Mouse (Mus musculus) myocyte (in vitro differentiated cells): Measurements from ENCODE around the gene Cenpf. TPM values are rescaled to one million over a fixed set of nuclear protein-coding genes. Genes with fewer than 3 reads are reported as not detected.

ENCODE experiments used
- H3K27me3 ChIP-seq: one replicate; pipeline ENCODE4 v1.6.1; 2011; ENCODE audit not compliant: control insufficient read depth, insufficient read depth, insufficient read length
- H3K36me3 ChIP-seq: one replicate; pipeline ENCODE4 v1.6.1; 2011; ENCODE audit not compliant: control insufficient read depth, insufficient read depth
- H3K4me2 ChIP-seq: one replicate; pipeline ENCODE4 v1.6.1; 2011; ENCODE audit warnings: low read depth, control low read depth
- H3K4me3 ChIP-seq: one replicate; pipeline ENCODE4 v1.5.1; 2011; ENCODE audit warnings: mild to moderate bottlenecking, control low read depth, moderate library complexity
- H3K79me2 ChIP-seq: one replicate; pipeline ENCODE4 v1.6.1; 2011; ENCODE audit not compliant: control insufficient read depth, insufficient read depth
- H3ac ChIP-seq: one replicate; pipeline ENCODE4 v1.6.1; 2011; ENCODE audit not compliant: control insufficient read depth, insufficient read length
- CEBPB ChIP-seq: IDR thresholded peaks from 2 replicates; pipeline ENCODE4 v1.6.1; 2011; ENCODE audit warnings: mild to moderate bottlenecking, moderate library complexity; ENCODE audit not compliant: poor library complexity, insufficient read depth, severe bottlenecking
- E2F4 ChIP-seq: IDR thresholded peaks from one replicate; pipeline ENCODE4 v1.6.1; 2011; ENCODE audit warnings: mild to moderate bottlenecking, control low read depth, moderate library complexity; ENCODE audit not compliant: insufficient read depth
- MAX ChIP-seq: IDR thresholded peaks from one replicate; pipeline ENCODE4 v1.6.1; 2011; ENCODE audit warnings: low read depth, mild to moderate bottlenecking, control low read depth
- MYOD1 ChIP-seq, 3 experiments: IDR thresholded peaks; one replicate each; pipeline ENCODE4 v1.6.1; 2011; ENCODE audit warnings: control low read depth in 2 of 3, low read depth in 2 of 3, mild to moderate bottlenecking in 2 of 3, moderate library complexity in 1 of 3; ENCODE audit not compliant: insufficient read length in 2 of 3, control insufficient read depth in 1 of 3
- MYOG ChIP-seq, 3 experiments: IDR thresholded peaks; one replicate each; pipeline ENCODE4 v1.6.1; 2011; ENCODE audit warnings: control low read depth in 2 of 3, low read depth in 2 of 3, mild to moderate bottlenecking in 2 of 3; ENCODE audit not compliant: insufficient read length in 2 of 3, control insufficient read depth in 1 of 3, insufficient read depth in 1 of 3
- POLR2A ChIP-seq: IDR thresholded peaks from one replicate; pipeline ENCODE4 v1.6.1; 2011; ENCODE audit warnings: low read depth, mild to moderate bottlenecking, control low read depth, moderate library complexity; ENCODE audit not compliant: insufficient read length
- POLR2AphosphoS2 ChIP-seq: IDR thresholded peaks from one replicate; pipeline ENCODE4 v1.6.1; 2011; ENCODE audit warnings: low read depth, control low read depth; ENCODE audit not compliant: insufficient read length
- REST ChIP-seq: IDR thresholded peaks from one replicate; pipeline ENCODE4 v1.6.1; 2011; ENCODE audit warnings: mild to moderate bottlenecking, control low read depth, moderate library complexity; ENCODE audit not compliant: insufficient read depth, insufficient read length
- SRF ChIP-seq: IDR thresholded peaks from one replicate; pipeline ENCODE4 v1.6.1; 2011; ENCODE audit warnings: low read depth; ENCODE audit not compliant: control insufficient read depth, insufficient read length
- TCF12 ChIP-seq: IDR thresholded peaks from one replicate; pipeline ENCODE4 v1.6.1; 2011; ENCODE audit warnings: mild to moderate bottlenecking, control low read depth; ENCODE audit not compliant: poor library complexity, insufficient read depth, severe bottlenecking
- TCF3 ChIP-seq: IDR thresholded peaks from one replicate; pipeline ENCODE4 v1.6.1; 2011; ENCODE audit warnings: low read depth, control low read depth; ENCODE audit not compliant: insufficient read length
- USF1 ChIP-seq: IDR thresholded peaks from one replicate; pipeline ENCODE4 v1.6.1; 2011; ENCODE audit warnings: low read depth, mild to moderate bottlenecking, control low read depth, moderate library complexity
- polyA plus RNA-seq: library from polyadenylated mRNA; unstranded; fragments of >200 nt; fragmentation: generic; extraction: Trizol; gene quantifications from one replicate; pipeline ENCODE4 v1.2.1, GENCODE M21; 2012; ENCODE audit warnings: missing spikeins

The Cenpf gene
- polyA plus RNA-seq, 1 experiment: 2.2 TPM

GRCm38 (mm10) chr1:189703591-189703990, 15.7 kb upstream of the Cenpf start:
- Histone ChIP-seq H3K36me3 (no peaks in the 10 kb centered on the region), H3K4me2 (peak overlapping the region; percentile 20), H3K79me2 (no peaks in the 10 kb centered on the region), H3ac (no peak overlapping the region), H3K4me3 (no peak overlapping the region), H3K27me3 (no peaks in the 10 kb centered on the region)
- TF ChIP-seq USF1: no peak
- no peak for TF ChIP-seq TCF3
- no peak for TF ChIP-seq POLR2A
- no peak for TF ChIP-seq REST
- no peak for TF ChIP-seq MYOG (IDR thresholded peaks at IDR 0.05; ENCODE audit: control insufficient read depth in 1 of 3, insufficient read depth in 1 of 3, insufficient read length in 2 of 3, low read depth in 2 of 3)
- TF ChIP-seq E2F4: no peak
- no peak for TF ChIP-seq TCF12
- TF ChIP-seq CEBPB: no peak
- no peak for TF ChIP-seq SRF

GRCm38 (mm10) chr1:189703156-189703555, 15.3 kb upstream of the Cenpf start:
- peak overlapping the region; percentile 20 for H3K4me2 ChIP-seq
- H3K4me3 ChIP-seq: no peak overlapping the region
- no peak overlapping the region for H3ac ChIP-seq
- no peaks in the 10 kb centered on the region for H3K36me3 ChIP-seq
- no peak for TF ChIP-seq POLR2A
- no peak for TF ChIP-seq MAX
- TF ChIP-seq TCF3: no peak
- TF ChIP-seq CEBPB: no peak
- TF ChIP-seq USF1: no peak
- TF ChIP-seq POLR2AphosphoS2: no peak
- no peak for TF ChIP-seq MYOG (IDR thresholded peaks at IDR 0.05; ENCODE audit: control insufficient read depth in 1 of 3, insufficient read depth in 1 of 3, insufficient read length in 2 of 3, low read depth in 2 of 3)
- TF ChIP-seq MYOD1 (IDR thresholded peaks at IDR 0.05; ENCODE audit: control insufficient read depth in 1 of 3, insufficient read length in 2 of 3, low read depth in 2 of 3): no peak
- TF ChIP-seq REST: no peak
- TF ChIP-seq SRF: no peak
- no peak for TF ChIP-seq TCF12
- TF ChIP-seq E2F4: no peak
- no peaks in the 10 kb centered on the region for H3K27me3 ChIP-seq
- no peaks in the 10 kb centered on the region for H3K79me2 ChIP-seq

- no peaks in the 10 kb centered on the region for H3K36me3 ChIP-seq
- H3K4me3 ChIP-seq: no peak overlapping the region
- H3K4me2 ChIP-seq: peak overlapping the region; percentile 32
- TF ChIP-seq MYOD1 (IDR thresholded peaks at IDR 0.05; ENCODE audit: control insufficient read depth in 1 of 3, insufficient read length in 2 of 3, low read depth in 2 of 3) (no peak), E2F4 (no peak), USF1 (no peak), POLR2AphosphoS2 (no peak), TCF12 (no peak)
- no peaks in the 10 kb centered on the region for H3K27me3 ChIP-seq
- H3K79me2 ChIP-seq: no peaks in the 10 kb centered on the region
- no peak overlapping the region for H3ac ChIP-seq
Observed at GRCm38 (mm10) chr1:189700990-189701389, 13.1 kb upstream of the Cenpf start.

DNA sequence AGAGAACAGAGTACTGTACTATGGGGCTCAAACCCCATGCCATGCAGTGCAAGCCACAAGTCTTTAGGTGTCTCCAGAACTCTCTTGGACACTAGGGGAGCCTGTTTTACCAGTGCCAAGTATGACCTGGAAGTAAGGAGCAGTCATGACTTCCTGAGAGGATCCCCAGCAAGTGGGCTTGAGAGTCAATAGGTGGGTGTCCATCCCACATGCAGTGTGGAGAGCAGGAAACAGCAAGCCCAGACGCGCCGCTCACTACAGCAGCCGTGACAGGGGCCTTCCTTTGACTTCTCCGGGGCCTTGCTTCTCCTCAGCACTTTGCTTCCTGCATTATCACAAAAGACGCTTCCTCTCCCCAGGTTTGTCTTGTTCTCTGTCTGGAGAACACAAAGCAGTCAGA, 12.3 kb upstream of the Cenpf start:
- no peak overlapping the region for H3K4me3 ChIP-seq
- H3ac ChIP-seq: no peak overlapping the region
- no peaks in the 10 kb centered on the region for H3K79me2 ChIP-seq
- no peak for TF ChIP-seq E2F4
- no peak for TF ChIP-seq SRF
- no peak for TF ChIP-seq POLR2AphosphoS2
- TF ChIP-seq REST: no peak
- TF ChIP-seq TCF12: no peak
- no peak for TF ChIP-seq POLR2A
- no peak for TF ChIP-seq MYOG (IDR thresholded peaks at IDR 0.05; ENCODE audit: control insufficient read depth in 1 of 3, insufficient read depth in 1 of 3, insufficient read length in 2 of 3, low read depth in 2 of 3)
- no peak for TF ChIP-seq MYOD1 (IDR thresholded peaks at IDR 0.05; ENCODE audit: control insufficient read depth in 1 of 3, insufficient read length in 2 of 3, low read depth in 2 of 3)
- no peak for TF ChIP-seq CEBPB
- no peak for TF ChIP-seq USF1
- H3K4me2 ChIP-seq: no peak overlapping the region
- H3K27me3 ChIP-seq: no peaks in the 10 kb centered on the region
- H3K36me3 ChIP-seq: no peaks in the 10 kb centered on the region

- no peak overlapping the region for H3K4me2 ChIP-seq
- no peak overlapping the region for H3K4me3 ChIP-seq
- H3K27me3 ChIP-seq: no peaks in the 10 kb centered on the region
- no peak for TF ChIP-seq CEBPB
- no peak for TF ChIP-seq POLR2A
- TF ChIP-seq TCF12: no peak
- no peak for TF ChIP-seq REST
- TF ChIP-seq MYOD1 (IDR thresholded peaks at IDR 0.05; ENCODE audit: control insufficient read depth in 1 of 3, insufficient read length in 2 of 3, low read depth in 2 of 3): no peak
- TF ChIP-seq MYOG (IDR thresholded peaks at IDR 0.05; ENCODE audit: control insufficient read depth in 1 of 3, insufficient read depth in 1 of 3, insufficient read length in 2 of 3, low read depth in 2 of 3): no peak
- no peak for TF ChIP-seq E2F4
- TF ChIP-seq POLR2AphosphoS2: no peak
- no peak for TF ChIP-seq MAX
- no peak for TF ChIP-seq SRF
- no peak for TF ChIP-seq USF1
- no peak for TF ChIP-seq TCF3
- H3K79me2 ChIP-seq: no peaks in the 10 kb centered on the region
- H3ac ChIP-seq: no peak overlapping the region
- H3K36me3 ChIP-seq: no peaks in the 10 kb centered on the region
Observed at GRCm38 (mm10) chr1:189698416-189698815, 10.5 kb upstream of the Cenpf start.
